Mouse (Mus musculus) liver, adult 2 months (tissue): ENCODE results near the gene Obox7. TPM values are rescaled to one million over a fixed set of nuclear protein-coding genes. Genes with fewer than 3 reads are reported as not detected.
"Not testable (repeated sequence)": the region's sequence is repeated elsewhere in the genome, so short reads cannot be mapped to it uniquely, and the experiment has no call there.

Experiments used
- DNase-seq: peaks from one replicate; pipeline ENCODE4 v3.0.0-alpha.2; 2011; ENCODE audit warnings: low read depth, low spot score; ENCODE audit errors: extremely low read depth
- H3K27ac ChIP-seq: fragments of 200-500 bp; replicated peaks from 2 replicates; pipeline ENCODE4 v1.5.1; 2012; ENCODE audit warnings: low read depth, mild to moderate bottlenecking, control low read depth, inconsistent platforms, low read length; ENCODE audit not compliant: insufficient read depth
- H3K27me3 ChIP-seq: fragments of 200-500 bp; 2 replicates; pipeline ENCODE4 v1.6.1; 2012; ENCODE audit warnings: mild to moderate bottlenecking, moderate library complexity, low read length, inconsistent platforms; ENCODE audit not compliant: control insufficient read depth, insufficient read depth
- H3K36me3 ChIP-seq: fragments of 200-500 bp; 2 replicates; pipeline ENCODE4 v1.6.1; 2012; ENCODE audit warnings: low read length, inconsistent platforms; ENCODE audit not compliant: control insufficient read depth, insufficient read depth
- H3K4me1 ChIP-seq: fragments of 200-500 bp; 2 replicates; pipeline ENCODE4 v1.6.1; 2011; ENCODE audit warnings: low read length; ENCODE audit not compliant: control insufficient read depth, insufficient read depth
- H3K4me3 ChIP-seq: fragments of 200-500 bp; 2 replicates; pipeline ENCODE4 v1.5.1; 2011; ENCODE audit warnings: low read depth, mild to moderate bottlenecking, control low read depth, low read length, moderate library complexity; ENCODE audit not compliant: insufficient read depth
- H3K79me2 ChIP-seq: fragments of 200-500 bp; 2 replicates; pipeline ENCODE4 v1.6.1; 2012; ENCODE audit warnings: inconsistent platforms, mild to moderate bottlenecking, low read length, moderate library complexity; ENCODE audit not compliant: control insufficient read depth, insufficient read depth
- H3K9ac ChIP-seq: fragments of 200-500 bp; 2 replicates; pipeline ENCODE4 v1.6.1; 2012; ENCODE audit warnings: low read depth, mild to moderate bottlenecking, control low read depth, inconsistent platforms, low read length
- WGBS: fragments of 180-500 bp; shearing (Covaris S2); methylation state at CpG from one replicate; pipeline ENCODE4 v1.1.7; 2018; 5-methylcytosine and 5-hydroxymethylcytosine counted together
- polyA plus RNA-seq: library from polyadenylated mRNA; depleted of rRNA; stranded (reverse); fragments of >200 nt; gene quantifications from 2 replicates; pipeline ENCODE4 v1.2.3, GENCODE M21; 2012; rRNA removed
- total RNA-seq: library from RNA; depleted of rRNA; stranded (reverse); fragments of >200 nt; gene quantifications from 2 replicates; pipeline ENCODE4 v1.2.3, GENCODE M21; 2014; rRNA removed

The Obox7 gene
- total RNA-seq (not detected in 2 replicates), polyA plus RNA-seq (not detected in 2 replicates)

DNA sequence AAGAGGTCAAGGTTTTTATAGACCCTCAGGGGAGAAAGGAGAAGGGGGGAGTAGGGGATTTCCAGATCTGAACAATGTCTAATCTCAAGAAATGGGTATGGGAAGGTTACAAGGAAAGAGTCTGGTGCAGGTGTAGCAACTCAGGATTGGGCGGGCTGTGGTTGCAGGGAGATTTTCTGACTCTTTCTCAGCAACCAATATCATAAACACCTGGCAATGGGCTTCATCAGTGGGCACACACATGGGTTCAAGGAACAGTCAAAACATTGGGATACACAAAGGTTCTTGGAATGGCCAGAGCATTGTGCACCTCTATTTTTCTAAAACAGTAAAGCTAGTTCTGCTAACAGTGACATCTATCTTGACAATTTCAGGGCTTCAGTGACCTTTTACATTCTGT lies at the start of gene Obox7:
Obox7 (plus strand) TSS at position 301 of the 400 bp plus-strand sequence.
- not testable (repeated sequence) for H3K79me2 ChIP-seq, DNase-seq, H3K36me3 ChIP-seq, H3K4me3 ChIP-seq, H3K4me1 ChIP-seq, H3K9ac ChIP-seq, H3K27ac ChIP-seq, H3K27me3 ChIP-seq
- 88% methylated on average over 1 of the region's 1 CpGs for WGBS

- not testable (repeated sequence) for H3K79me2 ChIP-seq, H3K4me1 ChIP-seq, DNase-seq, H3K27me3 ChIP-seq, H3K36me3 ChIP-seq, H3K27ac ChIP-seq
- Histone ChIP-seq H3K4me3 (peak overlapping the region; percentile 50; the same call in 1 of the 2 replicates), H3K9ac (peak overlapping the region; percentile 17; the same call in 1 of the 2 replicates)
- WGBS: 4% methylated on average over 90 of the region's 132 CpGs
Observed at GRCm38 (mm10) chr7:14622556-14623542, 36.4 kb upstream of the Obox7 start.

Other genes starting within 250 kb of the Obox7 start
- gene Sult2a8, start 212.7 kb upstream of the Obox7 start, total RNA-seq: 475 and 1,177 TPM in 2 replicates
- 79.7 and 126 TPM in 2 replicates for gene Sult2a8, start 212.7 kb upstream of the Obox7 start, polyA plus RNA-seq
- 3.1 and 25.4 TPM in 2 replicates for gene Sult2a7, start 165.3 kb upstream of the Obox7 start, total RNA-seq
- 0.70 and 6.6 TPM in 2 replicates for gene Sult2a7, start 165.3 kb upstream of the Obox7 start, polyA plus RNA-seq
- gene Vmn1r90, start 96.0 kb upstream of the Obox7 start, total RNA-seq: under 0.01 and 0.09 TPM in 2 replicates
- not detected in 2 replicates for gene Vmn1r90, start 96.0 kb upstream of the Obox7 start, polyA plus RNA-seq